Mouse (Mus musculus) megakaryocyte-erythroid progenitor cell, adult 5-6 weeks (primary cell): ENCODE measurements around the gene Flcn. TPM values are rescaled to one million over a fixed set of nuclear protein-coding genes. Genes with fewer than 3 reads are reported as not detected.

ENCODE experiments used
- total RNA-seq, 2 experiments: library from RNA; stranded (forward) in 1 of 2; stranded (reverse) in 1 of 2; fragments of 200-1000, 215-1000 nt in 1 of 2; fragments of >200 nt in 1 of 2; fragmentation: Nextera tagmentation in 1 of 2; gene quantifications; 2 replicates each; pipeline ENCODE4 v1.2.3; 2014 to 2017

Gene Flcn
- total RNA-seq, 2 experiments from 2014 or later: 21.1 to 31.1 TPM

Other genes with a start within 250 kb of the Flcn start
- not detected in 2 replicates for gene Olfr222, start 233.8 kb downstream of the Flcn start, total RNA-seq (2014; fragmentation: Nextera tagmentation)
- not detected in 2 replicates for gene Olfr222, start 233.8 kb downstream of the Flcn start, total RNA-seq (2017)
- gene Olfr223, start 216.7 kb downstream of the Flcn start, total RNA-seq (2014; fragmentation: Nextera tagmentation): not detected in 2 replicates
- not detected in 2 replicates for gene Olfr223, start 216.7 kb downstream of the Flcn start, total RNA-seq (2017)
- gene Mprip, start 148.7 kb downstream of the Flcn start, total RNA-seq (2014; fragmentation: Nextera tagmentation): 53.1 and 65.7 TPM in 2 replicates
- gene Mprip, start 148.7 kb downstream of the Flcn start, total RNA-seq (2017): 71.1 and 75.5 TPM in 2 replicates
- 2.6 and 2.8 TPM in 2 replicates for gene Pld6, start 22.4 kb downstream of the Flcn start, total RNA-seq (2014; fragmentation: Nextera tagmentation)
- gene Pld6, start 22.4 kb downstream of the Flcn start, total RNA-seq (2017): 1.4 and 2.1 TPM in 2 replicates
- 19.6 and 21.9 TPM in 2 replicates for gene Nt5m, start 29.4 kb upstream of the Flcn start, total RNA-seq (2014; fragmentation: Nextera tagmentation)
- gene Nt5m, start 29.4 kb upstream of the Flcn start, total RNA-seq (2017): 16.6 and 26.9 TPM in 2 replicates
- gene Cops3, start 29.8 kb upstream of the Flcn start, total RNA-seq (2014; fragmentation: Nextera tagmentation): 171 and 212 TPM in 2 replicates
- 224 and 228 TPM in 2 replicates for gene Cops3, start 29.8 kb upstream of the Flcn start, total RNA-seq (2017)
- gene Med9, start 138.2 kb upstream of the Flcn start, total RNA-seq (2014; fragmentation: Nextera tagmentation): 23.6 and 25.8 TPM in 2 replicates
- 32.9 and 33.8 TPM in 2 replicates for gene Med9, start 138.2 kb upstream of the Flcn start, total RNA-seq (2017)
- gene Rasd1, start 154.9 kb upstream of the Flcn start, total RNA-seq (2014; fragmentation: Nextera tagmentation): 0.89 TPM in 1 of 2 replicates, not detected in the other
- 2.6 TPM in 1 of 2 replicates, not detected in the other for gene Rasd1, start 154.9 kb upstream of the Flcn start, total RNA-seq (2017)
- 10.9 and 18.9 TPM in 2 replicates for gene Pemt, start 236.5 kb upstream of the Flcn start, total RNA-seq (2014; fragmentation: Nextera tagmentation)
- gene Pemt, start 236.5 kb upstream of the Flcn start, total RNA-seq (2017): 2.0 and 5.7 TPM in 2 replicates